Mouse (Mus musculus): ENCODE results near the gene Cdk20. TPM values are rescaled to one million over a fixed set of nuclear protein-coding genes. Genes with fewer than 3 reads are reported as not detected.
A peak's percentile ranks its signal among the peaks of the same experiment; 100 is the strongest.

Cdk20 gene
- polyA plus RNA-seq, 1 experiment from 2014 or later: 4.8 TPM

DNA sequence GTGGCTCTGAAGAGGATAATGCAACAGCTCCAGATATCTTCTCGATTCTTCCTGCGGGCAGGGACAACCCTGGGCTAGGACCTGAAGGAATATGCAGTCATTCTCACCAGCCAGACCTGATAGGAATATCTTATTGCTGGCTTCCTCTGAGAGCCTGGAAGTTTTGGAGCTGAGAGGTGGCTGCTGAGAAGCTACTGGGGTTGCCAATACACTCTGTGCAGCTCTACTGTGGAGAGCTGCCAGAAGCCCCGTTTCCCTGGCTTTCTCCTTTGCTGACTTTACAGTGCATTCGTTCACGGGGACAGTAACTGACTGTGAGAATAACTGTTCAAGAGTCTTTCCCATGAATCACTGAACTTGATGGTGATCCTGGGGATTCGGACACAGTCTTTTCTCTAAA lies 26.6 kb upstream of the Cdk20 start:
- no peaks in the 10 kb centered on the region for H3K27me3 ChIP-seq (ENCODE audit: insufficient read depth, low read length)
- no peak overlapping the region for H3K4me2 ChIP-seq (ENCODE audit: low read depth, low read length)
- no peak overlapping the region for H3K27ac ChIP-seq (ENCODE audit: low read depth)
- no peaks in the 10 kb centered on the region for H3K9me3 ChIP-seq (ENCODE audit: low read length)
- ATAC-seq: no peak
- TF ChIP-seq CTCF (IDR thresholded peaks at IDR 0.05; ENCODE audit: low read depth) (no peak), EP300 (IDR thresholded peaks at IDR 0.05; ENCODE audit: low read depth) (no peak)
- no peak overlapping the region for H3K9ac ChIP-seq (replicated peaks)
- peaks cover 29% of the 10 kb centered on the region for H3K4me1 ChIP-seq (ENCODE audit: insufficient read depth)
- H3K36me3 ChIP-seq (replicated peaks; ENCODE audit: insufficient read depth, low read length): no peaks in the 10 kb centered on the region
- H3K4me3 ChIP-seq (ENCODE audit: low read depth, low read length): no peak overlapping the region
- WGBS (ENCODE audit: insufficient replicate concordance): 77% methylated on average over 6 of the region's 6 CpGs
- no peak for DNase-seq

- Histone ChIP-seq H3K4me1 (ENCODE audit: insufficient read depth) (peaks cover 23% of the 10 kb centered on the region; the same call in 1 of the 2 replicates), H3K27me3 (ENCODE audit: insufficient read depth, low read length) (no peaks in the 10 kb centered on the region), H3K9me3 (ENCODE audit: low read length) (no peaks in the 10 kb centered on the region), H3K27ac (ENCODE audit: low read depth) (no peak overlapping the region), H3K36me3 (replicated peaks; ENCODE audit: insufficient read depth, low read length) (no peaks in the 10 kb centered on the region), H3K4me3 (ENCODE audit: low read depth, low read length) (no peak overlapping the region), H3K9ac (replicated peaks) (no peak overlapping the region), H3K4me2 (ENCODE audit: low read depth, low read length) (no peak overlapping the region)
- ATAC-seq: no peak
- TF ChIP-seq CTCF (IDR thresholded peaks at IDR 0.05; ENCODE audit: low read depth) (no peak), EP300 (IDR thresholded peaks at IDR 0.05; ENCODE audit: low read depth) (no peak)
- no peak for DNase-seq
- WGBS (ENCODE audit: insufficient replicate concordance): 75% methylated on average over 5 of the region's 5 CpGs
Measured at GRCm38 (mm10) chr13:64407992-64408391, 24.1 kb upstream of the Cdk20 start.

- ATAC-seq (peak; percentile 67), DNase-seq (no peak)
- H3K4me2 ChIP-seq (ENCODE audit: low read depth, low read length): peak overlapping the region; percentile 10; the same call in 1 of the 2 replicates
- H3K9ac ChIP-seq (replicated peaks): no peak overlapping the region
- peaks cover 20% of the 10 kb centered on the region; the same call in 1 of the 2 replicates for H3K4me1 ChIP-seq (ENCODE audit: insufficient read depth)
- no peaks in the 10 kb centered on the region for H3K36me3 ChIP-seq (replicated peaks; ENCODE audit: insufficient read depth, low read length)
- no peak overlapping the region for H3K27ac ChIP-seq (ENCODE audit: low read depth)
- no peaks in the 10 kb centered on the region for H3K27me3 ChIP-seq (ENCODE audit: insufficient read depth, low read length)
- TF ChIP-seq EP300 (IDR thresholded peaks at IDR 0.05; ENCODE audit: low read depth) (no peak), CTCF (IDR thresholded peaks at IDR 0.05; ENCODE audit: low read depth) (no peak)
- WGBS (ENCODE audit: insufficient replicate concordance): 41% methylated on average over 5 of the region's 5 CpGs
- no peak overlapping the region for H3K4me3 ChIP-seq (ENCODE audit: low read depth, low read length)
- H3K9me3 ChIP-seq (ENCODE audit: low read length): no peaks in the 10 kb centered on the region; the same call in 1 of the 2 replicates
Measured at GRCm38 (mm10) chr13:64410604-64411003, 21.5 kb upstream of the Cdk20 start.

DNA sequence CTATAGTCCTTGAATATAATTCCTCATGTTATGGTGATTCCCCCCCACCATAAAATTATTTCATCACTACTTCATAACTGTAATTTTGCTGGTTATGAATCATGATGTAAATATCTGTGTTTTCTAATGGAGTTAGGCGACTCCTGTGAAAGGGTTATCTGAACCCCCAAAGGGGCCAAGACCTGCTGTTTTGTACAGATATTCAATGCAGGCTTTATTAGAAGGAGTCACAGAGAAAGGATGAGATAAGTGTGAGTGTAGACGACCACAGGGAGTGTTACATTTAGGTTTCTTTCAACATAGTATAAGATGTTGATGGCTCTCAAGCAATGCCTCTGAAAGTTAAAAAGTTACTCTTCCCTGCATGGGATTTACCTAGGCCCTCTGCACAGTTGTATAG lies 20.8 kb upstream of the Cdk20 start:
- H3K9ac ChIP-seq (replicated peaks): no peak overlapping the region
- no peak overlapping the region for H3K27ac ChIP-seq (ENCODE audit: low read depth)
- DNase-seq (no peak), ATAC-seq (peak; percentile 73)
- WGBS (ENCODE audit: insufficient replicate concordance): 58% methylated on average over 2 of the region's 2 CpGs
- no peaks in the 10 kb centered on the region; the same call in 1 of the 2 replicates for H3K9me3 ChIP-seq (ENCODE audit: low read length)
- no peaks in the 10 kb centered on the region for H3K27me3 ChIP-seq (ENCODE audit: insufficient read depth, low read length)
- TF ChIP-seq EP300 (IDR thresholded peaks at IDR 0.05; ENCODE audit: low read depth): peak; percentile 89
- TF ChIP-seq CTCF (IDR thresholded peaks at IDR 0.05; ENCODE audit: low read depth): no peak
- peak overlapping the region; percentile 10; the same call in 1 of the 2 replicates for H3K4me2 ChIP-seq (ENCODE audit: low read depth, low read length)
- H3K4me3 ChIP-seq (ENCODE audit: low read depth, low read length): no peak overlapping the region
- peaks cover 20% of the 10 kb centered on the region; the same call in 1 of the 2 replicates for H3K4me1 ChIP-seq (ENCODE audit: insufficient read depth)
- H3K36me3 ChIP-seq (replicated peaks; ENCODE audit: insufficient read depth, low read length): no peaks in the 10 kb centered on the region

DNA sequence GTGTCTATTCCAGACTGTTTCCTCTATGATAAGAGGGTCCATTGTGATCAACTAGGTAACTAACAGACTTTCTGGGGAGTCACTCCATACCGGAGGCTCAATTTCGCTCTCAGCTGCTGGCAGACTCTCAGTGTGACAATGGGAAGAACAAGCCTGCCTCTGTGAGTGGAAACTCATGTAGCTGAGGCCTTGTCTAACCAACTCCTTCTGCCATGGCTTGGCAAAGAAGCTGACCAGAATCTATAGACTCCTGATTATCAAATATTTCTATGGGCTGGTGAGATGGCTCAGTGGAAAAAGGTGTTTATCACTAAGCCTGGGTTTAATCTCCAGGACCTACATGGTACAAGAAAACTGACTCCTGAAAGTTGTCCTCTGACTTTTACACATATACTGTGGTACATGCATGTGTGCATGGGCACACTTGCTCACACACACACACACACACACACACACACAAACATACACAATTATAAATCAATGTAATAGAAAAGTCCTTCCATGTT lies 19.3 kb upstream of the Cdk20 start:
- no peaks in the 10 kb centered on the region for H3K36me3 ChIP-seq (replicated peaks; ENCODE audit: insufficient read depth, low read length)
- H3K4me2 ChIP-seq (ENCODE audit: low read depth, low read length): no peak overlapping the region
- no peaks in the 10 kb centered on the region; the same call in 1 of the 2 replicates for H3K9me3 ChIP-seq (ENCODE audit: low read length)
- DNase-seq: no peak
- 65% methylated on average over 2 of the region's 2 CpGs for WGBS (ENCODE audit: insufficient replicate concordance)
- H3K27ac ChIP-seq (ENCODE audit: low read depth): no peak overlapping the region
- H3K4me3 ChIP-seq (ENCODE audit: low read depth, low read length): no peak overlapping the region
- H3K9ac ChIP-seq (replicated peaks): no peak overlapping the region
- TF ChIP-seq CTCF (IDR thresholded peaks at IDR 0.05; ENCODE audit: low read depth) (no peak), EP300 (IDR thresholded peaks at IDR 0.05; ENCODE audit: low read depth) (peak; percentile 47; the same call in 1 of the 2 replicates)
- peaks cover 19% of the 10 kb centered on the region for H3K4me1 ChIP-seq (ENCODE audit: insufficient read depth)
- no peaks in the 10 kb centered on the region for H3K27me3 ChIP-seq (ENCODE audit: insufficient read depth, low read length)
- ATAC-seq: no peak

- H3K4me1 ChIP-seq (ENCODE audit: insufficient read depth): peaks cover 11% of the 10 kb centered on the region
- ATAC-seq (no peak), DNase-seq (no peak)
- 78% methylated on average over 2 of the region's 2 CpGs for WGBS (ENCODE audit: insufficient replicate concordance)
- no peaks in the 10 kb centered on the region for H3K36me3 ChIP-seq (replicated peaks; ENCODE audit: insufficient read depth, low read length)
- H3K27ac ChIP-seq (ENCODE audit: low read depth): no peak overlapping the region
- H3K9ac ChIP-seq (replicated peaks): no peak overlapping the region
- H3K4me2 ChIP-seq (ENCODE audit: low read depth, low read length): no peak overlapping the region
- no peak for TF ChIP-seq CTCF (IDR thresholded peaks at IDR 0.05; ENCODE audit: low read depth)
- TF ChIP-seq EP300 (IDR thresholded peaks at IDR 0.05; ENCODE audit: low read depth): no peak
- no peak overlapping the region for H3K4me3 ChIP-seq (ENCODE audit: low read depth, low read length)
- no peaks in the 10 kb centered on the region for H3K27me3 ChIP-seq (ENCODE audit: insufficient read depth, low read length)
- H3K9me3 ChIP-seq (ENCODE audit: low read length): no peaks in the 10 kb centered on the region; the same call in 1 of the 2 replicates
Measured at GRCm38 (mm10) chr13:64415659-64416058, 16.5 kb upstream of the Cdk20 start.
